Mouse (Mus musculus): ENCODE data around the gene Morn1. TPM values are rescaled to one million over a fixed set of nuclear protein-coding genes. Genes with fewer than 3 reads are reported as not detected.

The Morn1 gene
- polyA plus RNA-seq, 1 experiment from 2014 or later: 8.9 TPM

GRCm38 (mm10) chr4:155083553-155083952, 2.8 kb upstream of the Morn1 start:
- H3K4me3 ChIP-seq (replicated peaks): no peak overlapping the region
- no peaks in the 10 kb centered on the region for H3K27me3 ChIP-seq
- peaks cover 35% of the 10 kb centered on the region for H3K4me1 ChIP-seq (replicated peaks)
- H3K4me2 ChIP-seq (replicated peaks): no peak overlapping the region
- peaks cover 42% of the 10 kb centered on the region for H3K36me3 ChIP-seq
- H3K9me3 ChIP-seq: no peaks in the 10 kb centered on the region
- 94% methylated on average over 4 of the region's 4 CpGs for WGBS
- H3K27ac ChIP-seq: no peak overlapping the region
- 0 out of 2 replicates have a peak overlapping the region, but pooled peaks have one; percentile 16 for H3K9ac ChIP-seq (replicated peaks)
- ATAC-seq: no peak

GRCm38 (mm10) chr4:155084351-155084750, 2.0 kb upstream of the Morn1 start:
- Histone ChIP-seq H3K9me3 (no peaks in the 10 kb centered on the region), H3K27ac (no peak overlapping the region), H3K9ac (replicated peaks) (0 out of 2 replicates have a peak overlapping the region, but pooled peaks have one; percentile 92), H3K4me2 (replicated peaks) (peak overlapping the region; percentile 92; the same call in 1 of the 2 replicates), H3K4me3 (replicated peaks) (no peak overlapping the region), H3K36me3 (peaks cover 41% of the 10 kb centered on the region), H3K4me1 (replicated peaks) (peaks cover 35% of the 10 kb centered on the region), H3K27me3 (no peaks in the 10 kb centered on the region)
- 93% methylated on average over 7 of the region's 7 CpGs for WGBS
- no peak for ATAC-seq

GRCm38 (mm10) chr4:155085206-155086107, 920 bp upstream of the Morn1 start:
- peak overlapping the region; percentile 91 for H3K4me3 ChIP-seq (replicated peaks)
- peak overlapping the region; percentile 93 for H3K27ac ChIP-seq
- peak overlapping the region; percentile 92 for H3K9ac ChIP-seq (replicated peaks)
- no peaks in the 10 kb centered on the region for H3K9me3 ChIP-seq
- H3K27me3 ChIP-seq: no peaks in the 10 kb centered on the region
- peaks cover 37% of the 10 kb centered on the region for H3K36me3 ChIP-seq
- H3K4me2 ChIP-seq (replicated peaks): peak overlapping the region; percentile 92
- no peak; the same call in 1 of the 2 replicates for ATAC-seq
- WGBS: 7% methylated on average over 35 of the region's 35 CpGs
- H3K4me1 ChIP-seq (replicated peaks): peaks cover 35% of the 10 kb centered on the region

GRCm38 (mm10) chr4:155089241-155089640, 2.9 kb downstream of the Morn1 start:
- Histone ChIP-seq H3K4me3 (replicated peaks) (no peak overlapping the region), H3K9me3 (no peaks in the 10 kb centered on the region), H3K4me1 (replicated peaks) (peaks cover 22% of the 10 kb centered on the region), H3K27me3 (no peaks in the 10 kb centered on the region), H3K4me2 (replicated peaks) (no peak overlapping the region), H3K36me3 (peaks cover 19% of the 10 kb centered on the region), H3K27ac (no peak overlapping the region), H3K9ac (replicated peaks) (no peak overlapping the region)
- WGBS: 85% methylated on average over 5 of the region's 5 CpGs
- ATAC-seq: no peak

- Histone ChIP-seq H3K4me2 (replicated peaks) (no peak overlapping the region), H3K27ac (no peak overlapping the region), H3K9ac (replicated peaks) (no peak overlapping the region), H3K36me3 (peaks cover 19% of the 10 kb centered on the region), H3K4me1 (replicated peaks) (peaks cover 13% of the 10 kb centered on the region), H3K9me3 (no peaks in the 10 kb centered on the region), H3K27me3 (no peaks in the 10 kb centered on the region), H3K4me3 (replicated peaks) (no peak overlapping the region)
- 95% methylated on average over 4 of the region's 4 CpGs for WGBS
- ATAC-seq: no peak
Measured at GRCm38 (mm10) chr4:155090147-155090546, 3.8 kb downstream of the Morn1 start.

GRCm38 (mm10) chr4:155090688-155091449, 4.5 kb downstream of the Morn1 start:
- H3K27me3 ChIP-seq: no peaks in the 10 kb centered on the region
- 91% methylated on average over 13 of the region's 13 CpGs for WGBS
- ATAC-seq: no peak
- H3K36me3 ChIP-seq: peaks cover 19% of the 10 kb centered on the region
- no peaks in the 10 kb centered on the region for H3K9me3 ChIP-seq
- H3K27ac ChIP-seq: no peak overlapping the region
- H3K4me1 ChIP-seq (replicated peaks): peaks cover 12% of the 10 kb centered on the region
- H3K9ac ChIP-seq (replicated peaks): no peak overlapping the region; the same call in 1 of the 2 replicates
- H3K4me3 ChIP-seq (replicated peaks): no peak overlapping the region
- H3K4me2 ChIP-seq (replicated peaks): no peak overlapping the region

- Histone ChIP-seq H3K4me2 (replicated peaks) (no peak overlapping the region), H3K4me1 (replicated peaks) (peaks cover 3% of the 10 kb centered on the region; the same call in 1 of the 2 replicates), H3K36me3 (peaks cover 19% of the 10 kb centered on the region), H3K4me3 (replicated peaks) (no peak overlapping the region), H3K9ac (replicated peaks) (no peak overlapping the region), H3K27ac (no peak overlapping the region), H3K9me3 (no peaks in the 10 kb centered on the region), H3K27me3 (no peaks in the 10 kb centered on the region)
- WGBS: 93% methylated on average over 19 of the region's 19 CpGs
- no peak for ATAC-seq
Measured at GRCm38 (mm10) chr4:155092718-155093430, 6.5 kb downstream of the Morn1 start.

- peaks cover 19% of the 10 kb centered on the region for H3K36me3 ChIP-seq
- H3K4me1 ChIP-seq (replicated peaks): peaks cover 3% of the 10 kb centered on the region; the same call in 1 of the 2 replicates
- 90% methylated on average over 7 of the region's 7 CpGs for WGBS
- no peaks in the 10 kb centered on the region for H3K9me3 ChIP-seq
- no peak overlapping the region for H3K4me3 ChIP-seq (replicated peaks)
- H3K9ac ChIP-seq (replicated peaks): no peak overlapping the region
- H3K27ac ChIP-seq: no peak overlapping the region
- H3K4me2 ChIP-seq (replicated peaks): no peak overlapping the region
- no peaks in the 10 kb centered on the region for H3K27me3 ChIP-seq
- no peak for ATAC-seq
Measured at GRCm38 (mm10) chr4:155093431-155094149, 7.2 kb downstream of the Morn1 start.

- Histone ChIP-seq H3K4me3 (replicated peaks) (no peak overlapping the region), H3K27me3 (no peaks in the 10 kb centered on the region), H3K9ac (replicated peaks) (no peak overlapping the region), H3K4me1 (replicated peaks) (peaks cover 3% of the 10 kb centered on the region; the same call in 1 of the 2 replicates), H3K27ac (peak overlapping the region; percentile 28; the same call in 1 of the 2 replicates), H3K4me2 (replicated peaks) (no peak overlapping the region), H3K36me3 (peaks cover 12% of the 10 kb centered on the region), H3K9me3 (no peaks in the 10 kb centered on the region)
- peak; percentile 68 for ATAC-seq
- 74% methylated on average over 3 of the region's 3 CpGs for WGBS
Measured at GRCm38 (mm10) chr4:155094565-155094964, 8.2 kb downstream of the Morn1 start.

GRCm38 (mm10) chr4:155095238-155095900, 9.0 kb downstream of the Morn1 start:
- peak; percentile 90 for ATAC-seq
- no peaks in the 10 kb centered on the region for H3K9me3 ChIP-seq
- H3K27ac ChIP-seq: peak overlapping the region; percentile 28
- peaks cover 3% of the 10 kb centered on the region; the same call in 1 of the 2 replicates for H3K4me1 ChIP-seq (replicated peaks)
- H3K4me3 ChIP-seq (replicated peaks): no peak overlapping the region
- 35% methylated on average over 8 of the region's 8 CpGs for WGBS
- no peak overlapping the region for H3K4me2 ChIP-seq (replicated peaks)
- H3K27me3 ChIP-seq: no peaks in the 10 kb centered on the region
- H3K36me3 ChIP-seq: peaks cover 7% of the 10 kb centered on the region; the same call in 1 of the 2 replicates
- no peak overlapping the region for H3K9ac ChIP-seq (replicated peaks)

Measured in midbrain, embryonic 13.5 days (tissue).